ENCODE assay signal across 8 mouse cellular contexts in the genomic region with DNA sequence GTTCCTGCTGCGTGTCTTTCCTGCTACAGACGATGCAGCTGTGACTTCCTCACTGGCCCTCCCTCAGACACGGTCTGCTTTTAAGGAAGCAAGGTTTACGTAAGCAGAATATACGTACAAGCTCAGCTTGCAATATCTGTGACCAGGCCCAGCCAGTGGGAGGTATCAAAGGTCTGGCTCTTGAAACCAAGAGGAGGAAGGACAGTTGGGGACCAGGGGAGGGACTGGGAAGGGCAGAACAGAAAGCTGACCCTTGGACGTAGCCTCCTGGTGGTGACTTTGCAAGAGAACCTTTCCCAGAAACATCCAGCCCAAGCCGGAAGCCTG.
A peak's percentile ranks its signal among the peaks of the same experiment; 100 is the strongest.
DNase-seq lines count a peak whose midpoint lies in the region; ATAC-seq and TF ChIP-seq lines count a peak whose summit lies in the region.

No protein-coding gene starts in this region.

- no peak for DNase-seq in midbrain, postnatal 0 days (ENCODE audit: low spot score)
- DNase-seq in midbrain, embryonic 14.5 days = no peak
- DNase-seq in heart, postnatal 0 days (ENCODE audit: low spot score) = peak; percentile 39
- DNase-seq in stomach, postnatal 0 days (ENCODE audit: low spot score) = peak; percentile 44
- DNase-seq in forebrain, embryonic 14.5 days (ENCODE audit: low spot score) = no peak
- DNase-seq in right cerebral cortex, adult 2 months (ENCODE audit: low spot score in 2 of 2) = no peak
- no peak for DNase-seq in left cerebral cortex, postnatal 14 days (ENCODE audit: low spot score in 2 of 2)

- no peaks in the 10 kb centered on the region for H3K9me3 ChIP-seq in midbrain, postnatal 0 days (ENCODE audit: low read length)
- H3K9me3 ChIP-seq in midbrain, embryonic 14.5 days (ENCODE audit: control insufficient read depth, low read length) = no peaks in the 10 kb centered on the region
- H3K9me3 ChIP-seq in heart, postnatal 0 days (replicated peaks; ENCODE audit: control insufficient read depth, low read length) = no peaks in the 10 kb centered on the region
- H3K9me3 ChIP-seq in lung, embryonic 16.5 days (ENCODE audit: control insufficient read depth, low read length) = no peaks in the 10 kb centered on the region
- H3K9me3 ChIP-seq in stomach, postnatal 0 days (ENCODE audit: control insufficient read depth, low read length) = no peaks in the 10 kb centered on the region
- no peaks in the 10 kb centered on the region for H3K9me3 ChIP-seq in forebrain, embryonic 14.5 days (replicated peaks; ENCODE audit: control insufficient read depth, low read length)

- H3K4me1 ChIP-seq in midbrain, postnatal 0 days (ENCODE audit: insufficient read depth, low read length) = no peaks in the 10 kb centered on the region
- no peaks in the 10 kb centered on the region for H3K4me1 ChIP-seq in midbrain, embryonic 14.5 days (ENCODE audit: control insufficient read depth, insufficient read depth, low read length)
- peaks cover 50% of the 10 kb centered on the region for H3K4me1 ChIP-seq in heart, postnatal 0 days (ENCODE audit: control insufficient read depth, insufficient read depth)
- H3K4me1 ChIP-seq in lung, embryonic 16.5 days (replicated peaks; ENCODE audit: control insufficient read depth, insufficient read depth, low read length) = peaks cover 30% of the 10 kb centered on the region
- peaks cover 3% of the 10 kb centered on the region; the same call in 1 of the 2 replicates for H3K4me1 ChIP-seq in stomach, postnatal 0 days (replicated peaks; ENCODE audit: control insufficient read depth, insufficient read depth)
- H3K4me1 ChIP-seq in forebrain, embryonic 14.5 days (ENCODE audit: control insufficient read depth, insufficient read depth, low read length) = no peaks in the 10 kb centered on the region

- no peaks in the 10 kb centered on the region for H3K36me3 ChIP-seq in midbrain, postnatal 0 days (ENCODE audit: insufficient read depth, low read length)
- no peaks in the 10 kb centered on the region for H3K36me3 ChIP-seq in midbrain, embryonic 14.5 days (ENCODE audit: control insufficient read depth, insufficient read depth, low read length)
- peaks cover 46% of the 10 kb centered on the region for H3K36me3 ChIP-seq in heart, postnatal 0 days (replicated peaks; ENCODE audit: control insufficient read depth, insufficient read depth, low read length)
- no peaks in the 10 kb centered on the region for H3K36me3 ChIP-seq in lung, embryonic 16.5 days (ENCODE audit: control insufficient read depth, insufficient read depth, low read length)
- no peaks in the 10 kb centered on the region for H3K36me3 ChIP-seq in stomach, postnatal 0 days (ENCODE audit: control insufficient read depth, insufficient read depth, low read length)
- H3K36me3 ChIP-seq in forebrain, embryonic 14.5 days (ENCODE audit: control insufficient read depth, insufficient read depth, low read length) = no peaks in the 10 kb centered on the region

- H3K9ac ChIP-seq in midbrain, postnatal 0 days (replicated peaks; ENCODE audit: low read length, poor library complexity, severe bottlenecking) = no peak overlapping the region
- H3K9ac ChIP-seq in midbrain, embryonic 14.5 days (replicated peaks; ENCODE audit: low read length) = no peak overlapping the region
- no peak overlapping the region for H3K9ac ChIP-seq in heart, postnatal 0 days (replicated peaks; ENCODE audit: low read depth, low read length)
- H3K9ac ChIP-seq in lung, embryonic 16.5 days (ENCODE audit: low read length) = no peak overlapping the region
- H3K9ac ChIP-seq in stomach, postnatal 0 days (ENCODE audit: low read length) = no peak overlapping the region
- H3K9ac ChIP-seq in forebrain, embryonic 14.5 days (ENCODE audit: low read length) = no peak overlapping the region

- H3K4me3 ChIP-seq in midbrain, postnatal 0 days (ENCODE audit: low read depth, low read length) = no peak overlapping the region
- no peak overlapping the region for H3K4me3 ChIP-seq in midbrain, embryonic 14.5 days (replicated peaks; ENCODE audit: low read depth, low read length)
- H3K4me3 ChIP-seq in heart, postnatal 0 days (ENCODE audit: low read depth, low read length) = no peak overlapping the region
- no peak overlapping the region for H3K4me3 ChIP-seq in lung, embryonic 16.5 days (ENCODE audit: low read length)
- no peak overlapping the region for H3K4me3 ChIP-seq in stomach, postnatal 0 days (ENCODE audit: low read depth, low read length)
- H3K4me3 ChIP-seq in forebrain, embryonic 14.5 days (ENCODE audit: low read depth, low read length) = no peak overlapping the region

- TF ChIP-seq EP300 in heart, postnatal 0 days (IDR thresholded peaks at IDR 0.05; ENCODE audit: low read depth) = no peak
- no peak for TF ChIP-seq EP300 in stomach, postnatal 0 days (optimal IDR thresholded peaks at IDR 0.05)

- TF ChIP-seq CTCF in midbrain, postnatal 0 days (IDR thresholded peaks at IDR 0.05) = 0 out of 2 replicates have a peak, but pooled peaks have one; percentile 34
- TF ChIP-seq CTCF in heart, postnatal 0 days (IDR thresholded peaks at IDR 0.05; ENCODE audit: low read depth) = peak; percentile 44
- peak; percentile 52 for TF ChIP-seq CTCF in stomach, postnatal 0 days (IDR thresholded peaks at IDR 0.05; ENCODE audit: low read depth)

- intact Hi-C loops in left cerebral cortex, postnatal 14 days (cut with DNase I) = no loop called here

- H3K4me2 ChIP-seq in midbrain, postnatal 0 days (ENCODE audit: low read depth, low read length, poor library complexity, severe bottlenecking) = no peak overlapping the region
- H3K4me2 ChIP-seq in midbrain, embryonic 14.5 days (ENCODE audit: low read length) = no peak overlapping the region
- H3K4me2 ChIP-seq in heart, postnatal 0 days (ENCODE audit: low read depth, low read length) = no peak overlapping the region
- no peak overlapping the region for H3K4me2 ChIP-seq in lung, embryonic 16.5 days (ENCODE audit: low read depth, low read length)
- no peak overlapping the region for H3K4me2 ChIP-seq in stomach, postnatal 0 days (replicated peaks; ENCODE audit: low read depth)
- H3K4me2 ChIP-seq in forebrain, embryonic 14.5 days (ENCODE audit: low read length) = no peak overlapping the region

- no peak overlapping the region for H3K27ac ChIP-seq in midbrain, postnatal 0 days (ENCODE audit: low read depth, low read length)
- no peak overlapping the region for H3K27ac ChIP-seq in midbrain, embryonic 14.5 days (replicated peaks; ENCODE audit: low read depth, low read length)
- H3K27ac ChIP-seq in heart, postnatal 0 days (ENCODE audit: low read depth) = peak overlapping the region; percentile 31; the same call in 1 of the 2 replicates
- H3K27ac ChIP-seq in lung, embryonic 16.5 days (ENCODE audit: low read length) = no peak overlapping the region
- H3K27ac ChIP-seq in stomach, postnatal 0 days (replicated peaks) = no peak overlapping the region
- no peak overlapping the region for H3K27ac ChIP-seq in forebrain, embryonic 14.5 days (ENCODE audit: low read depth, low read length)

- no peaks in the 10 kb centered on the region for H3K27me3 ChIP-seq in midbrain, postnatal 0 days (ENCODE audit: insufficient read depth, low read length)
- no peaks in the 10 kb centered on the region for H3K27me3 ChIP-seq in midbrain, embryonic 14.5 days (ENCODE audit: control insufficient read depth, insufficient read depth, low read length)
- no peaks in the 10 kb centered on the region for H3K27me3 ChIP-seq in heart, postnatal 0 days (ENCODE audit: control insufficient read depth, insufficient read depth, low read length)
- H3K27me3 ChIP-seq in lung, embryonic 16.5 days (ENCODE audit: control insufficient read depth, insufficient read depth, low read depth, low read length) = no peaks in the 10 kb centered on the region
- H3K27me3 ChIP-seq in stomach, postnatal 0 days (ENCODE audit: control insufficient read depth, insufficient read depth, low read length) = no peaks in the 10 kb centered on the region
- no peaks in the 10 kb centered on the region for H3K27me3 ChIP-seq in forebrain, embryonic 14.5 days (replicated peaks; ENCODE audit: control insufficient read depth, insufficient read depth, low read length)

- no peak for ATAC-seq in midbrain, postnatal 0 days (ENCODE audit: low FRiP score)
- no peak for ATAC-seq in midbrain, embryonic 14.5 days (ENCODE audit: low FRiP score, low TSS enrichment)
- 0 out of 2 replicates have a peak, but pooled peaks have one; percentile 12 for ATAC-seq in heart, postnatal 0 days (ENCODE audit: insufficient read depth, low read depth)
- ATAC-seq in lung, embryonic 16.5 days (ENCODE audit: low read depth) = peak; percentile 9; the same call in 1 of the 2 replicates
- peak; percentile 78 for ATAC-seq in stomach, postnatal 0 days (ENCODE audit: low FRiP score, low TSS enrichment)
- ATAC-seq in forebrain, embryonic 14.5 days = no peak

- WGBS in midbrain, postnatal 0 days = 81% methylated on average over 7 of the region's 7 CpGs
- WGBS in midbrain, embryonic 14.5 days = 86% methylated on average over 7 of the region's 7 CpGs
- 47% methylated on average over 7 of the region's 7 CpGs for WGBS in heart, postnatal 0 days
- WGBS in lung, embryonic 16.5 days = 52% methylated on average over 7 of the region's 7 CpGs
- 52% methylated on average over 7 of the region's 7 CpGs for WGBS in stomach, postnatal 0 days
- 87% methylated on average over 7 of the region's 7 CpGs for WGBS in forebrain, embryonic 14.5 days

Comparison
In these comparisons a context has a peak if more than half of its experiments do, and no peak if none do; other contexts are left out.
1. ATAC-seq: peak in heart, postnatal 0 days (single experiment), lung, embryonic 16.5 days (single experiment) and stomach, postnatal 0 days (single experiment); none in midbrain, postnatal 0 days (single experiment), midbrain, embryonic 14.5 days (single experiment) and forebrain, embryonic 14.5 days (single experiment).
2. DNase-seq: peak in heart, postnatal 0 days (single experiment) and stomach, postnatal 0 days (single experiment); none in midbrain, postnatal 0 days (single experiment), midbrain, embryonic 14.5 days (single experiment), forebrain, embryonic 14.5 days (single experiment), right cerebral cortex, adult 2 months (0 of 2) and left cerebral cortex, postnatal 14 days (0 of 2).
3. Peak in every context shown above with its lines, with median percentiles within 50 percentile points of each other: CTCF ChIP-seq.